In genomic region chr6:143598916-143599315, GRCm38 (mm10) we compare ENCODE assay signal across 24 mouse cellular contexts.
DNase-seq lines count a peak whose midpoint lies in the region; ATAC-seq lines count a peak whose summit lies in the region.
"Had no signal": no experiment of that assay in that cellular context is flagged by ENCODE, and none has a peak within 500 bp of the region (broad histone marks: within the 10 kb centered on the region; RNA-seq: fewer than 3 reads in every experiment).

No protein-coding gene starts in this region.

- WGBS in embryonic facial prominence, embryonic 14.5 days: 68% methylated on average over 4 of the region's 4 CpGs
- WGBS in embryonic facial prominence, embryonic 10.5 days: 83% methylated on average over 4 of the region's 4 CpGs
- 75% methylated on average over 4 of the region's 4 CpGs for WGBS in midbrain, embryonic 11.5 days
- 87% methylated on average over 4 of the region's 4 CpGs for WGBS in midbrain, embryonic 10.5 days
- WGBS in stomach, embryonic 16.5 days: 36% methylated on average over 4 of the region's 4 CpGs

- H3K4me1 ChIP-seq in embryonic facial prominence, embryonic 14.5 days (ENCODE audit: control insufficient read depth, insufficient read depth, low read length): no peaks in the 10 kb centered on the region
- H3K4me1 ChIP-seq in embryonic facial prominence, embryonic 10.5 days: no peaks in the 10 kb centered on the region
- H3K4me1 ChIP-seq in midbrain, embryonic 11.5 days (ENCODE audit: control insufficient read depth, insufficient read depth, low read length): no peaks in the 10 kb centered on the region
- H3K4me1 ChIP-seq in midbrain, embryonic 10.5 days: no peaks in the 10 kb centered on the region
- no peaks in the 10 kb centered on the region for H3K4me1 ChIP-seq in stomach, embryonic 16.5 days (ENCODE audit: control insufficient read depth, insufficient read depth, low read length)
- H3K4me1 ChIP-seq: forebrain, embryonic 15.5 days had no signal

- peak; percentile 5 for DNase-seq in embryonic facial prominence, embryonic 14.5 days (ENCODE audit: low spot score)
- no peak for DNase-seq in embryonic facial prominence, embryonic 10.5 days (ENCODE audit: low spot score)
- DNase-seq in midbrain, embryonic 11.5 days (ENCODE audit: low spot score, missing footprints): peak; percentile 41
- DNase-seq in midbrain, embryonic 10.5 days (ENCODE audit: low spot score): no peak
- DNase-seq in spleen, postnatal 36 days (ENCODE audit: low spot score in 2 of 2): no peak
- DNase-seq in cerebellum, postnatal 36 days: no peak
- DNase-seq: adrenal gland, adult 8-10 months; adrenal gland, postnatal 25 days; B cell, adult 2 months; cerebellum, adult 11 months; cerebellum, adult 18-20 months; cerebellum, adult 8-10 months; cerebellum, adult 9-11 months; cerebellum, postnatal 14 days; forebrain, postnatal 0 days had no signal

- H3K9ac ChIP-seq in embryonic facial prominence, embryonic 14.5 days (ENCODE audit: low read depth, low read length): no peak overlapping the region
- H3K9ac ChIP-seq in midbrain, embryonic 11.5 days (ENCODE audit: low read length): no peak overlapping the region
- H3K9ac ChIP-seq in stomach, embryonic 16.5 days (ENCODE audit: low read length): no peak overlapping the region
- H3K9ac ChIP-seq: embryonic facial prominence, embryonic 13.5 days; forebrain, embryonic 13.5 days; forebrain, embryonic 15.5 days; forebrain, postnatal 0 days had no signal

- H3K27me3 ChIP-seq in embryonic facial prominence, embryonic 14.5 days (replicated peaks; ENCODE audit: control insufficient read depth, insufficient read depth, low read length): peaks cover 3% of the 10 kb centered on the region; the same call in 1 of the 2 replicates
- H3K27me3 ChIP-seq in embryonic facial prominence, embryonic 10.5 days (replicated peaks; ENCODE audit: low read depth, poor library complexity, severe bottlenecking): no peaks in the 10 kb centered on the region
- H3K27me3 ChIP-seq in midbrain, embryonic 11.5 days (ENCODE audit: control insufficient read depth, insufficient read depth, low read length): no peaks in the 10 kb centered on the region
- no peaks in the 10 kb centered on the region for H3K27me3 ChIP-seq in midbrain, embryonic 10.5 days (ENCODE audit: low read depth, poor library complexity, severe bottlenecking)
- no peaks in the 10 kb centered on the region for H3K27me3 ChIP-seq in stomach, embryonic 16.5 days (ENCODE audit: control insufficient read depth, insufficient read depth, low read length)
- H3K27me3 ChIP-seq: CH12.LX; forebrain, embryonic 13.5 days; forebrain, embryonic 15.5 days had no signal

- H3K4me3 ChIP-seq in embryonic facial prominence, embryonic 14.5 days (ENCODE audit: low read depth, low read length): no peak overlapping the region
- H3K4me3 ChIP-seq in embryonic facial prominence, embryonic 10.5 days: no peak overlapping the region
- no peak overlapping the region for H3K4me3 ChIP-seq in midbrain, embryonic 11.5 days (ENCODE audit: low read depth, low read length)
- H3K4me3 ChIP-seq in midbrain, embryonic 10.5 days: no peak overlapping the region
- no peak overlapping the region for H3K4me3 ChIP-seq in stomach, embryonic 16.5 days (replicated peaks; ENCODE audit: low read length)
- H3K4me3 ChIP-seq: embryonic facial prominence, embryonic 13.5 days; forebrain, embryonic 13.5 days; forebrain, embryonic 15.5 days had no signal

- no peak overlapping the region for H3K4me2 ChIP-seq in embryonic facial prominence, embryonic 14.5 days (ENCODE audit: low read depth, low read length)
- H3K4me2 ChIP-seq in midbrain, embryonic 11.5 days: no peak overlapping the region
- no peak overlapping the region for H3K4me2 ChIP-seq in stomach, embryonic 16.5 days (ENCODE audit: low read depth, low read length)
- H3K4me2 ChIP-seq: embryonic facial prominence, embryonic 13.5 days; forebrain, embryonic 13.5 days; forebrain, embryonic 15.5 days had no signal

- no peak overlapping the region for H3K27ac ChIP-seq in embryonic facial prominence, embryonic 14.5 days (replicated peaks; ENCODE audit: low read depth, low read length)
- no peak overlapping the region for H3K27ac ChIP-seq in embryonic facial prominence, embryonic 10.5 days (replicated peaks)
- H3K27ac ChIP-seq in midbrain, embryonic 11.5 days (ENCODE audit: low read depth, low read length): no peak overlapping the region
- H3K27ac ChIP-seq in midbrain, embryonic 10.5 days (replicated peaks): no peak overlapping the region
- peak overlapping the region; percentile 43 for H3K27ac ChIP-seq in stomach, embryonic 16.5 days (ENCODE audit: low read length)
- H3K27ac ChIP-seq: embryonic facial prominence, embryonic 13.5 days; forebrain, embryonic 13.5 days; forebrain, embryonic 15.5 days had no signal

- no peaks in the 10 kb centered on the region for H3K36me3 ChIP-seq in embryonic facial prominence, embryonic 14.5 days (ENCODE audit: control insufficient read depth, insufficient read depth, low read length)
- H3K36me3 ChIP-seq in embryonic facial prominence, embryonic 10.5 days (replicated peaks): no peaks in the 10 kb centered on the region
- H3K36me3 ChIP-seq in midbrain, embryonic 11.5 days (ENCODE audit: control insufficient read depth, insufficient read depth, low read length): no peaks in the 10 kb centered on the region
- H3K36me3 ChIP-seq in midbrain, embryonic 10.5 days: no peaks in the 10 kb centered on the region
- H3K36me3 ChIP-seq in stomach, embryonic 16.5 days (ENCODE audit: control insufficient read depth, insufficient read depth, low read length): no peaks in the 10 kb centered on the region
- H3K36me3 ChIP-seq: embryonic facial prominence, embryonic 13.5 days; forebrain, embryonic 15.5 days; G1E had no signal

- ATAC-seq in embryonic facial prominence, embryonic 14.5 days (ENCODE audit: low read depth): no peak
- no peak for ATAC-seq in midbrain, embryonic 11.5 days (ENCODE audit: low FRiP score)
- peak; percentile 90 for ATAC-seq in stomach, embryonic 16.5 days (ENCODE audit: insufficient read depth, low FRiP score)
- ATAC-seq: activated CD4-positive, CD25-positive, alpha-beta regulatory T cell, adult 4 months; CD4-positive, CD25-positive, alpha-beta regulatory T cell, adult 4 months; forebrain, embryonic 13.5 days; forebrain, embryonic 15.5 days; forebrain, postnatal 0 days; Patski had no signal

- no peaks in the 10 kb centered on the region for H3K9me3 ChIP-seq in embryonic facial prominence, embryonic 14.5 days (ENCODE audit: control insufficient read depth, low read length)
- no peaks in the 10 kb centered on the region for H3K9me3 ChIP-seq in embryonic facial prominence, embryonic 10.5 days
- no peaks in the 10 kb centered on the region for H3K9me3 ChIP-seq in midbrain, embryonic 11.5 days (ENCODE audit: control insufficient read depth, low read length)
- H3K9me3 ChIP-seq in midbrain, embryonic 10.5 days (replicated peaks): no peaks in the 10 kb centered on the region
- H3K9me3 ChIP-seq in stomach, embryonic 16.5 days (replicated peaks; ENCODE audit: control insufficient read depth, low read length): no peaks in the 10 kb centered on the region
- H3K9me3 ChIP-seq: embryonic facial prominence, embryonic 13.5 days; forebrain, embryonic 13.5 days; forebrain, embryonic 15.5 days had no signal

Comparison
In these comparisons a context has a peak if more than half of its experiments do, and no peak if none do; other contexts are left out.
1. DNase-seq: peak in embryonic facial prominence, embryonic 14.5 days (single experiment) and midbrain, embryonic 11.5 days (single experiment); none in embryonic facial prominence, embryonic 10.5 days (single experiment), midbrain, embryonic 10.5 days (single experiment), spleen, postnatal 36 days (0 of 2) and cerebellum, postnatal 36 days (0 of 2).